Mouse (Mus musculus): ENCODE results near the gene Dpp7.

- TF ChIP-seq CTCF (IDR thresholded peaks at IDR 0.05; ENCODE audit: low read depth), result no peak
- TF ChIP-seq EP300 (IDR thresholded peaks at IDR 0.05; ENCODE audit: low read depth), result no peak
Measured at GRCm38 (mm10) chr2:25338303-25338702, 17.9 kb downstream of the Dpp7 start.

All from heart, postnatal 0 days (tissue).